Mouse (Mus musculus) forebrain, embryonic 16.5 days (tissue): Measurements from ENCODE around the gene Ppp4c. TPM values are rescaled to one million over a fixed set of nuclear protein-coding genes. Genes with fewer than 3 reads are reported as not detected.

Experiments
- ATAC-seq: fragments of 200-750 bp; cut with Nextera tagmentation; 2 replicates; pipeline ENCODE4 v1.8.0; 2017; ENCODE audit warnings: mild to moderate bottlenecking, moderate library complexity
- H3K27ac ChIP-seq: fragments of 300-500 bp; sonication (generic); 2 replicates; pipeline ENCODE4 v1.5.1; 2014; ENCODE audit warnings: low read length, control low read depth
- H3K27me3 ChIP-seq: fragments of 300-500 bp; sonication (generic); replicated peaks from 2 replicates; pipeline ENCODE4 v1.6.1; 2014; ENCODE audit warnings: low read length; ENCODE audit not compliant: control insufficient read depth, insufficient read depth
- H3K36me3 ChIP-seq: fragments of 300-500 bp; sonication (generic); 2 replicates; pipeline ENCODE4 v1.6.1; 2014; ENCODE audit not compliant: control insufficient read depth, insufficient read depth
- H3K4me1 ChIP-seq: fragments of 300-500 bp; sonication (generic); replicated peaks from 2 replicates; pipeline ENCODE4 v1.6.1; 2014; ENCODE audit warnings: low read length; ENCODE audit not compliant: control insufficient read depth, insufficient read depth
- H3K4me2 ChIP-seq: fragments of 300-500 bp; sonication (generic); 2 replicates; pipeline ENCODE4 v1.6.1; 2014; ENCODE audit warnings: mild to moderate bottlenecking, low read length, control low read depth
- H3K4me3 ChIP-seq: fragments of 300-500 bp; sonication (generic); replicated peaks from 2 replicates; pipeline ENCODE4 v1.5.1; 2014; ENCODE audit warnings: mild to moderate bottlenecking, low read length, control low read depth
- H3K9ac ChIP-seq: fragments of 300-500 bp; sonication (generic); replicated peaks from 2 replicates; pipeline ENCODE4 v1.6.1; 2014; ENCODE audit warnings: low read depth, low read length, control low read depth
- H3K9me3 ChIP-seq: fragments of 300-500 bp; sonication (generic); 2 replicates; pipeline ENCODE4 v1.6.1; 2016; ENCODE audit warnings: low read length; ENCODE audit not compliant: control insufficient read depth
- WGBS: fragments of 180-500 bp; shearing (Covaris S2); extraction: QIAGEN DNeasy Blood & Tissue Kit; methylation state at CpG from one replicate; pipeline ENCODE4 v1.1.7; 2014; 5-methylcytosine and 5-hydroxymethylcytosine counted together
- polyA plus RNA-seq: library from polyadenylated mRNA; unstranded; fragments of >200 nt; fragmentation: Nextera tagmentation; extraction: Ambion mirVana; gene quantifications from 2 replicates; pipeline ENCODE4 v1.2.1, GENCODE M21; 2015

The Ppp4c gene
- polyA plus RNA-seq, 1 experiment from 2014 or later, result 202 TPM

GRCm38 (mm10) chr7:126736122-126736521 lies 56.2 kb downstream of the Ppp4c start:
- ATAC-seq, result no peak
- H3K4me2 ChIP-seq, result no peak overlapping the region
- H3K4me3 ChIP-seq, result no peak overlapping the region
- no peaks in the 10 kb centered on the region for H3K9me3 ChIP-seq
- 90% methylated on average over 8 of the region's 8 CpGs for WGBS
- no peaks in the 10 kb centered on the region for H3K36me3 ChIP-seq
- H3K27ac ChIP-seq, result no peak overlapping the region
- 0 out of 2 replicates have a peak, but pooled peaks cover 3% of the 10 kb centered on the region for H3K4me1 ChIP-seq
- H3K27me3 ChIP-seq, result no peaks in the 10 kb centered on the region
- H3K9ac ChIP-seq, result no peak overlapping the region

Other genes with a start within 250 kb of the Ppp4c start
- 181 and 190 TPM in 2 replicates for gene Eif3c, start 226.1 kb downstream of the Ppp4c start, polyA plus RNA-seq
- gene Apobr, start 207.6 kb downstream of the Ppp4c start, polyA plus RNA-seq, result 0.29 and 0.77 TPM in 2 replicates
- gene Cln3, start 206.7 kb downstream of the Ppp4c start, polyA plus RNA-seq, result 34.4 and 37.3 TPM in 2 replicates
- gene Il27, start 197.6 kb downstream of the Ppp4c start, polyA plus RNA-seq, result not detected in 2 replicates
- 5.2 and 5.7 TPM in 2 replicates for gene Nupr1, start 161.6 kb downstream of the Ppp4c start, polyA plus RNA-seq
- 55.8 and 57.5 TPM in 2 replicates for gene Sgf29, start 143.2 kb downstream of the Ppp4c start, polyA plus RNA-seq
- gene Sult1a1, start 116.1 kb downstream of the Ppp4c start, polyA plus RNA-seq, result 4.3 and 5.9 TPM in 2 replicates
- 124 and 132 TPM in 2 replicates for gene Bola2, start 97.1 kb downstream of the Ppp4c start, polyA plus RNA-seq
- 14.4 and 20.3 TPM in 2 replicates for gene Slx1b, start 96.7 kb downstream of the Ppp4c start, polyA plus RNA-seq
- 109 and 119 TPM in 2 replicates for gene Coro1a, start 84.7 kb downstream of the Ppp4c start, polyA plus RNA-seq
- 98.2 and 100.0 TPM in 2 replicates for gene Mapk3, start 32.9 kb downstream of the Ppp4c start, polyA plus RNA-seq
- 1.3 and 2.6 TPM in 2 replicates for gene Gdpd3, start 26.2 kb downstream of the Ppp4c start, polyA plus RNA-seq
- gene Ypel3, start 15.5 kb downstream of the Ppp4c start, polyA plus RNA-seq, result 199 and 202 TPM in 2 replicates
- gene Tbx6, start 11.0 kb downstream of the Ppp4c start, polyA plus RNA-seq, result 0.73 and 0.86 TPM in 2 replicates
- gene Fam57b, start 5.2 kb upstream of the Ppp4c start, polyA plus RNA-seq, result 32.8 and 40.4 TPM in 2 replicates
- not detected in 2 replicates for gene 4930451I11Rik, start 39.1 kb upstream of the Ppp4c start, polyA plus RNA-seq
- 10.8 and 14.3 TPM in 2 replicates for gene Doc2a, start 54.9 kb upstream of the Ppp4c start, polyA plus RNA-seq
- gene Hirip3, start 69.5 kb upstream of the Ppp4c start, polyA plus RNA-seq, result 25.6 and 28.1 TPM in 2 replicates
- gene Ino80e, start 69.9 kb upstream of the Ppp4c start, polyA plus RNA-seq, result 95.1 and 97.9 TPM in 2 replicates
- gene Taok2, start 92.2 kb upstream of the Ppp4c start, polyA plus RNA-seq, result 55.3 and 65.6 TPM in 2 replicates
- gene Tmem219, start 130.4 kb upstream of the Ppp4c start, polyA plus RNA-seq, result 33.3 and 37.3 TPM in 2 replicates
- gene Kctd13, start 136.4 kb upstream of the Ppp4c start, polyA plus RNA-seq, result 131 and 132 TPM in 2 replicates
- 4.8 and 8.5 TPM in 2 replicates for gene Asphd1, start 157.1 kb upstream of the Ppp4c start, polyA plus RNA-seq
- gene Sez6l2, start 158.1 kb upstream of the Ppp4c start, polyA plus RNA-seq, result 26.1 and 30.6 TPM in 2 replicates
- gene Cdipt, start 183.4 kb upstream of the Ppp4c start, polyA plus RNA-seq, result 115 and 122 TPM in 2 replicates
- gene Cdiptos, start 183.6 kb upstream of the Ppp4c start, polyA plus RNA-seq, result 0.45 and 1.2 TPM in 2 replicates
- 3.0 and 3.7 TPM in 2 replicates for gene Mvp, start 222.1 kb upstream of the Ppp4c start, polyA plus RNA-seq
- gene Pagr1b, start 224.0 kb upstream of the Ppp4c start, polyA plus RNA-seq, result not detected in 2 replicates
- gene Pagr1a, start 224.9 kb upstream of the Ppp4c start, polyA plus RNA-seq, result 22.9 and 39.8 TPM in 2 replicates
- gene Gm42742, start 228.6 kb upstream of the Ppp4c start, polyA plus RNA-seq, result 54.8 and 74.1 TPM in 2 replicates
- 21.1 and 29.9 TPM in 2 replicates for gene Prrt2, start 228.7 kb upstream of the Ppp4c start, polyA plus RNA-seq
- 57.9 and 58.8 TPM in 2 replicates for gene Maz, start 234.5 kb upstream of the Ppp4c start, polyA plus RNA-seq
- 52.9 and 61.2 TPM in 2 replicates for gene Kif22, start 250.0 kb upstream of the Ppp4c start, polyA plus RNA-seq